Mouse (Mus musculus) adrenal gland, postnatal 36 days (tissue): Measurements from ENCODE around the gene Prc1. TPM values are rescaled to one million over a fixed set of nuclear protein-coding genes. Genes with fewer than 3 reads are reported as not detected.
A peak's percentile ranks its signal among the peaks of the same experiment; 100 is the strongest.

ENCODE experiments used
- DNase-seq, 2 experiments: peaks; one replicate each; pipeline ENCODE4 v3.0.0; 2021; ENCODE audit warnings: mixed read lengths in 1 of 2
- total RNA-seq, 2 experiments: library from RNA; stranded (reverse); gene quantifications; 2 replicates each; pipeline ENCODE4 v1.2.3; 2021

Gene Prc1
- total RNA-seq, 2 experiments from 2014 or later = 12.4 to 12.8 TPM

DNA sequence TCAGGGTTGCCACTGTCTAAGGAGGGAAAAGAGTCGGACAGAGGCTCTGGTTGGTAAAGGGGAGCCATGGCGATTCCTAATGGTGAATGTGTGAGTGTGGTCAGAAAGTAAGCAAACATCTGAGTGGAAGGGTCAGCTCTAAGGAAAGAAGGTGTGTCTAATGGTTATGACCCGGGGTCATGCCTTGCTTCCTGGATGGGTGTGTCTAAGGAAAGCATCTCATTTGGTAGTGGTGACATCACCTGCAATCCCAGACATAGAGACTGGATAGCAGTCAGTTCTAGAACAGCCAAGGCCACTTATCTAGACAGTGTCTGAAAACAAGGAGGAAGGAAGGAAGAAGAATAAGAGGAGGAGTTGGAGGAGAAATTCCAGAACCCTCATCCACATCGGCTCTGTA lies 40.6 kb downstream of the Prc1 start:
- no peak for DNase-seq

DNA sequence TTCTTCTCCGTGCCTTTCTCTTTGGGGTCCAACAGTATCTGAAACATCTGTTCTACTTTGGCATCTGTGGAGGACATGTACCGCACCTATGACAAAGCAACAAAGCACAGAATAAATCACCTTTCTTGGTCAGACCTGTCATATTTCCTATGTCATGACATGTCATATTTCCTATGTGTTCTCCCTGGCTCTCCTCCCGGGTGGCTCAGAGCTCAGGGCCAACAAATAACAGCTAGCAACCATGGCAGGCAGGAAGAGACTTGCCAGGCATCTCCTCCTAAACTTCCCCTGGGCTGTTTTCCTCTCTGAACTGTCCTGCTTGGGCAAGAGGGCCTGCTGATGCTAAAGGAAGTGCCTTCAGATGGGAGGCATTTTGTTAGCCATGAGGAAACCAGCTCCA lies 42.7 kb downstream of the Prc1 start:
- no peak for DNase-seq

DNA sequence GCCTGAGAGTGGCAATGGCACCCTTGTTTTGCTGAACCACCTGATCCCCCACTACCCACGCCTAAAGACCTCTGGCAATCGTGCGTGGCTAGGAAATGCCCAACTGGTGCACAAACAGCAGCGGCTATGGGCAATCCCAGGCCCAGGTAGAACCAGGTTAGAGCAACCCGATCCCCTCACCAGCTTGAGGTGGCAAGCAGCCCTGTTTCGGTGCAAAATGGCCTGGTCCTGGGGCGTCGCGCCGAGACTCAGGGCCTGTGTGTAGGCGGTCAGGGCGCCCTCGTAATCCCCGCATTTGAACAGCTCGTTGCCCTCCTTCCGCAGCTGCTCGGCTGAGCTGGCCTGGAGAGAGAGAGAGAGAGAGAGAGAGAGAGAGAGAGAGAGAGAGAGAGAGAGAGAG lies 45.1 kb downstream of the Prc1 start:
- DNase-seq = peak in 1 of 2 experiments; percentile 46

- DNase-seq = peak; percentile 99
These were observed 45.8 kb downstream of the Prc1 start for GRCm38 (mm10) chr7:80339793-80340628.

GRCm38 (mm10) chr7:80340793-80341192 lies 46.5 kb downstream of the Prc1 start, which contains the start of gene Unc45a:
Gene Unc45a (minus strand): TSS chr7:80341005.
- peak; percentile 80 to 84 for DNase-seq

- no peak for DNase-seq
These were observed 47.5 kb downstream of the Prc1 start for GRCm38 (mm10) chr7:80341793-80342192.

GRCm38 (mm10) chr7:80342858-80343257 lies 48.6 kb downstream of the Prc1 start, which contains the start of gene Hddc3:
Gene Hddc3 (plus strand): TSS chr7:80343104.
- DNase-seq = peak; percentile 93 to 94

DNA sequence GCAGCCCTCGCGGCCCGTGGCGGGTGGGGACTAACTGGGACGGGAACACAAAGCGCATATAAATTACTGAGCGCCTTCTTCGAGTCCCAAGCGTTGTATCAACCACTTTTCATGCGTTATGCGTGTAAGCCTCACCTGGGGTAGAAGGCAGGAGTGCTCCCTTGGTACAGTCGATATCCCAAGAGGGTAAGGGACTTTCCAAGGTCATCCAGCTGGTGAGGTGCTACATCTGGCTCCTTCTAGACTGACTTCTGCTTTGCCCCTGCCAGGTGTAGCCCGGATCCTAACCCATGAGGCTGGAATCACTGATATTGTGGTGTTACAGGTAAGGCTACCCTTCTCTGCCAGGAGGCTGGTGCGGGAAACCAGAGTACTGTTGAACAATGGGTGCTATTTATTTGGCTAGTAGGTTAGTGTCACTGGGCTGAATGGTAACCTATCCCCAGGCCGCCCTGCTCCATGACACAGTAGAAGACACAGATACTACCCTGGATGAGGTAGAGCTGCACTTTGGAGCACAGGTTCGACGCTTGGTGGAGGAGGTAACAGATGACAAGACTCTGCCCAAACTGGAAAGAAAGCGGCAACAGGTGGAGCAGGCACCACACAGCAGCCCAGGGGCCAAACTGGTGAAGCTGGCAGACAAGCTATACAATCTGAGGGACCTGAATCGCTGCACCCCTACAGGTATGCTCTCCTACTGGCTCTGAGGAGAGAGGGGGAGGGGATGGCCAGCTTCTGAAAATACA lies 49.2 kb downstream of the Prc1 start:
- no peak for DNase-seq

DNA sequence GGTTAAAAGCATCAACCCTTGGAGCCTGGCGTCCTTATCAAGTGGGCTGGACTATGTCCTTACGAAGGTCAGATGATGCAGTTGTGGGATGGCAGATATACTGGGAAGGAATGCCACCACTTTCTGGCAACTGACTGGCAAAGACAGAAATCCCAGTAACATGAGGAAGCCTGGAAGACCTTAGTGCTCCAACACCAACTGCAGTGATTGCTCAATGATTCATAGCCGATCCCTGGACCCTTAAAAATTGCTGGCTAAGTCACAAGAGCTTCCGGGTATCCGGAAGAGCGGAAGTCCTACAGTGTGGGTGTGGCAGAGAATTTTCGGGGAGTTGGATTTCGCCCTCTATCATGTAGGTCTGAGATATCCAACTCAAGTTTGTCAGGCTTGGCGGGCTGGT lies 51.9 kb downstream of the Prc1 start:
- DNase-seq = no peak

DNA sequence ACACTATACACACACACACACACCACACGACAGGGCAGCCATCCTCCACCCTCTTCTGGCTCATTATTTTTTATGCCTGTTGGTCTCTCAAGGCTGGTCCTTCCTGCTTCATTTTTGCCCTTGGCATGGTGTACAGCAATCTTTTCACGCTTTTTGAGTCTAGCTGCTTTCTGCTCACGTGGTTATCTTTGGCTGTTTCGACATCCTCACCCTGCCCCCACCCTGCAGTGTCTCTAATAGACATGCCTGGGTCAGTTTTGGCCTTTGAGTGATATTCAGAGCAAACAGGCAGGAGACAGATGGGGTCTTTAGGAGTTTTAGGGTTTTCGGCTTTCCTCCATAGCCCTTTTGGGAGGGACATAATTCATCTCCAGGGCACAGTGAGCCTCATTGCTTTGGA lies 52.6 kb downstream of the Prc1 start:
- DNase-seq = peak in 1 of 2 experiments; percentile 47

DNA sequence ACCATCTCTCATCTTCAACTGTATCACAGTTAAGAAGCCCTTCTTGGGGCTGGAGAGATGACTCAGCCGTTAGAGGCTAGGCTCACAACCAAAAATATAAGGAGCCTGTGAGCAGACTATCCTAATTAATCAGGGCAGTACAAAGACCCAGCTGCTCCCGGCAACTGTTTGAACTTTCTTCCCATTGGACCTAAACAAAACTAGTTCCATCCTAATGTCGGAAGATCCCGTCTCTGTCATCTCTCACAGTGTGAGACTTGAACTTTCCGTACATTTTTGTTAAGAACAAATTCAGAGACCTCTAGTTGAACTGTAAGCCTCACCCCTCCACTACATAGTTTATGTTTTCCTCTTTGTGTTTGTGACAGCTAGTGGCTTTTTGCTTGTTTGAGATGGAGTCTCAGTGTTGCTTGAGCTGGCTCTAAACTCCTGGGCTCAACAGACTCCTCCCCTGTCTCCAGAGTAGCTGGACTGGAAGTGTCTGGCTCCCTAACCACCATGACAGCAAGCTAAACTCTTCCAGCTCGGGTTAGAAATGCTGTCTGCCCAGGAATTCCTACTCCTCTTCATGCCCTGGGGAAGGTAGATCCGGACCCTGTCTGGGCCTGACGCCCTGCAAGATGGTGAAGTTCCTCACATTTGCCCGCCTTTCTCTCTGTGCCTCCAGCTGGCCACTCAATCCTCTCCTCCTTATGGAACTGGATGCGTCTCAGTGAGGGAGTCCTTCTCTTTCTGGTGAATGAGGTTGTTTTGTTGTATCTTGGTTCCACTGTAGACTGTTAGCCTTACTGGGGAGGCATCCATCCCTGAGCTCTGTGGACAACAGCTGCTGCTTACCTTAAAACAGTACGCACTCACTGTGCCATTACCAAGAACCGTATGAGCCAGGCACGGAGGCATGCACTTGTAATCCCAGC lies 53.7 kb downstream of the Prc1 start:
- DNase-seq = no peak

DNA sequence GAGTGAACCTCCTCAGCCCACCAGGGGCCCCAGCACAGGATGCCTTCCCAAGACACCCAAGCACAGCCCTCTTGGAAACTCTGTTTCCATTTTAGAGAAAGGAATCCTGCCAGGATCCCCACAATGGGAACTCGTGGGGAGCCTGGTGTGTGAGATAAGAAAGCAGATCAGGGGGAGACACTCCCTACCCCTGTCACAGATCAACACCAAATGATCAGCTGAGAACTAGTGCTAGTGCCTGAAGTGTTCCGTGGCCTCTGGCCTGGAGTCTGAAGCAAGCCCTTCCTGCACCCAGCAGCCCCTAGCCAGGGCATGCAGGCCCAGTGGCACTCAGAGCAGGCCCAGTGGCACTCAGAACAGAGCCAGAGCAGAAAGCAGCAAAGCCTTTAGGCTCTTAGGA lies 56.6 kb downstream of the Prc1 start:
- no peak for DNase-seq

DNA sequence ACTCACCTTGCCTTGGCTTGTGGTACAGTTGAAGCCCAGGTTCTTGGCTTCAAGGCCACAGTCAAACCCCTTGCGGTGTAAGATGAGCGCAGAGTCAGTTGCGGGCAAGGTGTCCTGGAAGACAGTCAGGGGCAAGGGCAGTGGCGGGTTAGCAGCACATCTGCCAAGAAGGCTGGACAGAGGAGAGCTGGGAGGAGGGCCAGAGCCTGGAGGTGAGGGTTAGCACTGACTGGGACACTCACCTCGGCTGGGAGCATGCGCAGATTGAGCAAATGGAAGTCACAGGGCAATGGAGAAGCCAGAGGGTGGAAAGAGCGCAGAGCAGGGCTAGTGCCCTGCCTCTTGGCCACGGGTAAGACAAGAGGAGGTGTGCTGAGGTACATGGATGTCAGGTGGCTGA lies 58.7 kb downstream of the Prc1 start:
- no peak for DNase-seq

DNA sequence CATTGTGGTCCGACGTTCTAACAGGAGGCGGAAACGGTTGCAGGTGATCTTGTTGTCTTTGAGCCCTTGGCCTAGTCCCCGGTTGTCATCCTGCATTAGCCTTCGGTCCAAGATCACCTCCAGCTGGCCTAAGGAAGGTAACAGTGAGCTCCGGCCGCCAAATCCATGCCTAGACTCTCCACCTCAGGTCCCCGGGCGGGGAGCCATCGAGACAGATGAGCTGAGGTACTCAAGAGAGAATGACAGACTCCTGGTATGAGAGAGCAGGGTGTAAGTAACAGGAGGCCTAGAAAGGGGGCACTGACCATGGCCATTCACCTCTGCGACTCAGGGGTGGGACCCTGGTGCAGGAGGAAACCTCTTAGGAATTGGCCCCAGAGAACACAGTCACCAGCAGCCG lies 62.1 kb downstream of the Prc1 start:
- no peak for DNase-seq

- peak; percentile 43 to 46 for DNase-seq
These were observed 62.9 kb downstream of the Prc1 start for GRCm38 (mm10) chr7:80357156-80357555.

DNA sequence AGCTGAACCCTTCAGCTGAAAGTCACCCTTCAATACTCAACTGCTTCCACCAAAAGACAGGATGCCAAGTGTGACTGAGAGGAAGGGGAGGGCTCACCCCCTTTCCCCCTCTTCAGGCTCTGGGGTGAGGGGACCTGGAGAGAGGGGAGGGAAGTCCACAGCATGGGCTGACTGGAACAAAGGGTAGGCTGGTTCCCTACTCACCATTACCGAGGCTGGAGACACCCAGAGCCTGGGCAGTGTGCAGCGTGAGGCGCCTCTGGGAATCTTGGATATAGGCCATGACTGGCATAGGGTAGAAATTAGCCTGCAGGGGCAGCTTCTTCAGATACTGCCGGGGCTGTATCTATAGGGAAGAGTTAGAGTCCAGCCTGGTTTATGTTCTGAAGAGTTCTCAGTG lies 63.8 kb downstream of the Prc1 start:
- DNase-seq = no peak

GRCm38 (mm10) chr7:80360435-80360834 lies 66.2 kb downstream of the Prc1 start:
- no peak for DNase-seq

GRCm38 (mm10) chr7:80365759-80366158 lies 71.5 kb downstream of the Prc1 start:
- peak; percentile 82 to 86 for DNase-seq
